Mouse (Mus musculus) heart, postnatal 0 days (tissue): ENCODE measurements around the gene Klk1b9.

Experiments
- CTCF ChIP-seq: IDR thresholded peaks from 2 replicates; pipeline ENCODE4 v1.5.1; 2016; ENCODE audit warnings: antibody characterized with exemption, control low read depth, low read depth
- EP300 ChIP-seq: IDR thresholded peaks from 2 replicates; pipeline ENCODE4 v1.6.1; 2016; ENCODE audit warnings: antibody characterized with exemption, low read depth

DNA sequence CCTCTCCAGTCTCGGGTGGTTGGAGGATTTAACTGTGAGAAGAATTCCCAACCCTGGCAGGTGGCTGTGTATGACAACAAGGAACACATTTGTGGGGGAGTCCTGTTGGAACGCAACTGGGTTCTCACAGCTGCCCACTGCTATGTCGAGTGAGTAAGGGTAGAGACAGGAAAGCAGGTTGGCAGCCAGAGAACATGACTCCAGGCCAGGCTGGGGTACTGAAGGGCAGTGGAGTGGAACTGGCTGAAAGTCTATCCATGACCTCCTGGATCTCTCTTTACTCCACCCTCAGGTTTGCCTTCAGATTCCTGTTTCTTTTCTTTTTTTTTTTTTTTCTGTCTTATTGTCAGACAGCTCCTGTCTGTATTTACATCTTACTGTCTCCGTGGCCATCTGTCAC lies 23.2 kb upstream of the Klk1b9 start:
- TF ChIP-seq EP300 (no peak), CTCF (no peak)
